Mouse (Mus musculus) yolk sac, embryonic 10.5 days (tissue): ENCODE results near the gene Rilp.

Source experiments
- DNase-seq: peaks from one replicate; pipeline ENCODE4 v3.0.0-alpha.2; 2017; ENCODE audit warnings: low spot score

Rilp gene

GRCm38 (mm10) chr11:75494296-75495049 is 15.4 kb upstream of the Rilp start:
- DNase-seq: peak; percentile 56

- no peak for DNase-seq
Observed at GRCm38 (mm10) chr11:75498126-75498525, 11.8 kb upstream of the Rilp start.

DNA sequence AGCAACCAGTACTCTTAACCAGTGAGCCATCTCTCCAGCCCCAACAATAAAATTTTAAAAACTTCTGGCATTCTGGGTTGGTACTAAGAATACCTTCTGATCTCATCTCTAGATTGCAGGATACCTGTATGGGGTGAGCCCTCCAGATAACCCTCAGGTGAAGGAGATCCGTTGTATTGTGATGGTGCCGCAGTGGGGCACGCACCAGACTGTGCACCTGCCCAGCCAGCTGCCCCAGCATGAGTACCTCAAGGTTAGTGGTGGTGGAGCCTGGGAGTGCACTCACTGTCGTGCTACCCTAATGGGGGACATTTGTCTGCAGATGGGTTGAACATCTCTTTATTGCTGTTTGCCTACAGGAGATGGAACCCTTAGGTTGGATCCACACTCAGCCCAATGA is 1.7 kb upstream of the Rilp start:
- DNase-seq: no peak

DNA sequence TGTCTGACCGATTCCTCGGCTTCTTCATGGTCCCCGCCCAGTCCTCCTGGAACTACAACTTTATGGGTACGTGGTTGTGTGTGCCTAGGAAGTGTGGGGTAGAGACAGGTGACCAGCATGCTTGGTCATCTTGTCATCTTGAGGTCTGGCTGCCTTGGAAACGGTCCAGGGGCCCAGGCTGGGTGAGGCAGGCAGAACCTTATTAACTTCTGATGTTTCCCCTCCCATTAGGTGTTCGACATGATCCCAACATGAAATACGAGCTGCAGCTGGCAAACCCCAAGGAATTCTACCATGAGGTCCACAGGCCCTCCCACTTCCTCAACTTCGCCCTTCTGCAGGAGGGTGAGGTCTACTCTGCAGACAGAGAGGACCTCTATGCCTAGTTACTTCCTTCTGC is 990 bp upstream of the Rilp start:
- no peak for DNase-seq

DNA sequence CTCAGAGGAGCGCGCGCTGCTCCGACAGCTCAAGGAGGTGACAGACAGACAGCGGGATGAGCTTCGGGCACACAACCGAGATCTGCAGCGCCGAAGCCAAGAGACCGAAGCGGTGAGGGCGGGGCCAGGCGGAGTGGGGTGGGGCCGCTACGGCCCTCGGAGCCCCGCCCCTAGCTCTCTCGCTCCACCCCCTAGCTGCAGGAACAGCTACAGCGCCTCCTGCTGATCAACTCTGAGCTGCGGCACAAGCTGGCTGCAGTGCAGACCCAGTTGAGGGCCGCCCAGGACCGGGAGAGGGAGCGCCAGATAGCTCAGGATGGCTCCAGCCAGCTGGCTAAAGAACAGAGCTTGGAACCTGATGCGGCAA is 716 bp downstream of the Rilp start:
- DNase-seq: peak; percentile 91

DNA sequence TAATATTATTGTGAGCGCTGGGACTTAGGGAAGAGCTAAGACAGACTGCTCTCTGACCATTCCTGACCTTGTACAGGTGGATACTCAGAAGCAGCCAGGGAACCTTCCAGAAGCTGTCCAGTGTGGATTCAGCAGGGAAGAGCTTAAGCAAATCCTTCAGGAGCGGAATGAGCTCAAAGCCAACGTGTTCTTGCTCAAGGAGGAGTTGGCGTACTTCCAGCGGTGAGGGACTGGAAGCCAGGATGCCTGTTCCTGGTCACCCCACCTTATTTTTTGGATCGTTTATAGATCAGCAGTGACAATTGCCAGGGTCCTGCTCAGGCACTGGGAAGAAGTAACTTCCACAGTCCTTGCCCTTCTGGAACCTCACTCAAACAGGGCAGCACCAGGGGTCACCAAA is 1.3 kb downstream of the Rilp start:
- no peak for DNase-seq

GRCm38 (mm10) chr11:75512301-75513018 is 2.6 kb downstream of the Rilp start:
- DNase-seq: no peak

GRCm38 (mm10) chr11:75513336-75513735 is 3.4 kb downstream of the Rilp start, which contains the start of gene Scarf1:
Scarf1 (plus strand) TSS chr11:75513540.
- DNase-seq: no peak

DNA sequence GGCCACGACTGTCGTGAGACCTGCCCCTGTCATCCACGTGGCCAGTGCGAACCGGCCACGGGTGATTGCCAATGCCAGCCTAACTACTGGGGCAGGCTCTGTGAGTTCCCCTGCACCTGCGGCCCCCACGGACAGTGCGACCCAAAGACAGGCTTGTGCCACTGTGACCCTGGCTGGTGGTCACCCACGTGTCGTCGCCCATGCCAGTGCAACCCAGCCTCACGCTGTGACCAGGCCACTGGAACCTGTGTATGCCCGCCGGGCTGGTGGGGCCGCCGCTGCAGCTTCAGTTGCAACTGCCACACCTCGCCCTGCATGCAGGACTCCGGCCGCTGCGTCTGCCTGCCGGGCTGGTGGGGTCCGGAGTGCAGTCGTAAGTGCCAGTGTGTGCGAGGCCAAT is 5.3 kb downstream of the Rilp start:
- no peak for DNase-seq

DNA sequence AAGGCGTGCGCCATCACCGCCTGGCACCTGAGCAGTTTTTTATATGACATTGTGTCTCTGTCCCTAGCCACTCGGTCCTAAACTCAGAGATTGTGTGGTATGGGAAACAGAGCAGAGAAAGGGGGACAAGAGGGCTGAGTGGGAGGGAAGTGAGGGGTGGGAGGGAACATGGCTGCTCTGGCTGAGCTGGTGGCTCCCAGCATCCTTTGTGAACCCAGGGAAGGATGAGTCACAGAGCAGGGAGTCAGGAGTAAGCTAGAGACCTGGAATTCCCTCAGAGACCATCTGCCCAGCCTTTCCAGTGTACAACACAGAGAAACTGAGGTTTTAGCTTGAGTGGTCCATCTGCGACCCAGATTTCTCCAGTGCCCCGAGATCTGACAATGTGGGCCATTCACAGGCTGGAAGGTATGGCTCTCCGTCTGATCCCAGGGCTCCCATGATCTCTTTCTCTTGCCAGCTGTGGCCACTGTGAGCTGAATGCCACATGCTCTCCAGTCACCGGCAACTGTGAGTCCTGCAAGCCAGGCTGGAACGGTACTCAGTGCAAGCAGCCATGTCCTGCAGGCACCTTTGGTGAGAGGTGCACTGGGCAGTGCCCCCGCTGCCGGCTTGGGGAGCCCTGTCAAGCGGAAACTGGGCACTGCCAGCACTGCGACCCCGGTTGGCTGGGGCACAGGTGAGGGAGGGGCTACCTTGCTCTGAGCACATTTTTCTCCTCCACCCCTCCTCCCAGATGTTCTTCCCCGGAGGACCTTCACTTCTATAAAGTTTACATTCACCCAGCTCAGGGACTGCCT is 10.1 kb downstream of the Rilp start:
- DNase-seq: no peak

DNA sequence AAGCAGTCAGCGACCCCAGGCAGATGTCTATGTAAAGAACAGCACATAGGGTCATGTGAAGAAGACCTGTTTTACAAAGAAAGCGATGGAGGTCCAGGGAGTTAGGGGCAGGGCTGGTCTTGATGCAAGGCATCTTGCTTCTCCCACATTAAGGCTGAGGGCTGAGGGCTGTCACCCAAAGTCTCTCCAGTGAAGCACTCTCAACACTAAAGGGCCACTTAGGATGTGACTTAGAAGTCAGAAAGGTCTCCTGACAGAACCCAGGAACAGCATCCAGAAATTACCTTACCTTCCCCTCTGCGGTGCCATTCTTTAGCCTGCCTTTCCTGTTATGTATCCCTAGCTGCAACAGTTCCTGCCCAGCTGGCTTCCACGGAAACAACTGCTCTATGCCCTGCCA is 11.7 kb downstream of the Rilp start:
- no peak for DNase-seq

GRCm38 (mm10) chr11:75522793-75523192 is 12.9 kb downstream of the Rilp start:
- no peak for DNase-seq

- DNase-seq: no peak
Observed at GRCm38 (mm10) chr11:75525531-75526125, 15.7 kb downstream of the Rilp start.

DNA sequence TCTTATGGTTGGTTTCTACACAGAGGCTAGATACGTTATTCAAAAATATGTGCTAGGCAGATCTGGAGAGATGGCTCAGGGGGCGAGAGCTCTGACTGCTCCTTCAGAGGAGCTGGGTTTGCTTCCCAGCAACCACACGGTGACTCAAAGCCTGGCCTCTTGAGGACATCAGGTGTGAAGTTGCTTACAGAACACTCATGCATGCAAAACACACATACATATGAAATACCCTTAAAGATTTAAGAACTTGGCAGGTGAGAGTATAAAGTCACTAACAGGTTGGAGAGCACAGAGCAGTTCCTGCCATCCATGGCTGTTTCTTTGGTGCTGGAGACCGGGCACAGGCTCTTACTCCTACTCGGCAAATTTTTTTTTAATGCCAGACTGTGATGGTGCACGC is 17.0 kb downstream of the Rilp start:
- DNase-seq: no peak

DNA sequence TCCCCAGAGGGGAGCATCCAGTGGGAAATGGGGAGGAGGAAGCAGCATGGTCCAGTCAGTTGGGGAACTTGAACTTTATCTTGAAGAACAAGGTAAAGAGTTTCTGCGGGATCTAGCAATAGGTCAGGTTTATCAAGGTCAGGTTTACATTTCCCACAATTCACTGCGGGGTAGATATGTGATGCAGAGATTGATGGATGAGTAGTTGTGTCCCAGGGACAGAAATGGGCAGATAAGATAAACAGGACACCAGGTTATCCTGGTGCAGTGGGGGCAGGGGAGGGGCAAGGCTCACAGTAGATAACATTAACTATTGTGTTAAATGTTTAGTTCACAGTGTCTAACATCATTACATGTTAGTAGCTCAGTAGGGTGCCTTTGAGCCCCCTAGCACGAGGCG is 19.9 kb downstream of the Rilp start:
- no peak for DNase-seq

DNA sequence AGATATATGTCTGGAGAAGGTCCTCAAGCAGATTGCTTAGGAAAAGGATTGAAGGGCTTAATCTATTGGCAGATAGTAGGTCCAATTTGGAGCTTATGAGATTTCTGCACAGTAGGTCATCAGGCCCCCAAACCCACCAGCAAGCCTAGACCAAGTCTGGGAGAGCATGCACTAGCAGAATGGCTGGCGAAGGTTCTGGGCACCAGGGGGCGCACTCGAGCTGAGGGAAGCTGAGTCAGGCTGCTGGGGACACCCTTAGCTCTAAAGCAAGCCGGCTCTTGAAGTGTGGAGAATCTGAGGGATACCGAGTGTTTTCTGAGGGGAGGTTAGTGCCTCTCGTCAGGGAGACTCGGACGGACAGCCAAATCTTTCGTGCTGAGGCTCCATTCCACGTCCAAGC is 20.4 kb downstream of the Rilp start:
- peak; percentile 90 for DNase-seq

- no peak for DNase-seq
Observed at GRCm38 (mm10) chr11:75530845-75531373, 21.0 kb downstream of the Rilp start.

GRCm38 (mm10) chr11:75531469-75532242 is 21.8 kb downstream of the Rilp start, which contains the start of gene Slc43a2:
Slc43a2 (plus strand) TSS chr11:75531694.
- peak; percentile 98 for DNase-seq

DNA sequence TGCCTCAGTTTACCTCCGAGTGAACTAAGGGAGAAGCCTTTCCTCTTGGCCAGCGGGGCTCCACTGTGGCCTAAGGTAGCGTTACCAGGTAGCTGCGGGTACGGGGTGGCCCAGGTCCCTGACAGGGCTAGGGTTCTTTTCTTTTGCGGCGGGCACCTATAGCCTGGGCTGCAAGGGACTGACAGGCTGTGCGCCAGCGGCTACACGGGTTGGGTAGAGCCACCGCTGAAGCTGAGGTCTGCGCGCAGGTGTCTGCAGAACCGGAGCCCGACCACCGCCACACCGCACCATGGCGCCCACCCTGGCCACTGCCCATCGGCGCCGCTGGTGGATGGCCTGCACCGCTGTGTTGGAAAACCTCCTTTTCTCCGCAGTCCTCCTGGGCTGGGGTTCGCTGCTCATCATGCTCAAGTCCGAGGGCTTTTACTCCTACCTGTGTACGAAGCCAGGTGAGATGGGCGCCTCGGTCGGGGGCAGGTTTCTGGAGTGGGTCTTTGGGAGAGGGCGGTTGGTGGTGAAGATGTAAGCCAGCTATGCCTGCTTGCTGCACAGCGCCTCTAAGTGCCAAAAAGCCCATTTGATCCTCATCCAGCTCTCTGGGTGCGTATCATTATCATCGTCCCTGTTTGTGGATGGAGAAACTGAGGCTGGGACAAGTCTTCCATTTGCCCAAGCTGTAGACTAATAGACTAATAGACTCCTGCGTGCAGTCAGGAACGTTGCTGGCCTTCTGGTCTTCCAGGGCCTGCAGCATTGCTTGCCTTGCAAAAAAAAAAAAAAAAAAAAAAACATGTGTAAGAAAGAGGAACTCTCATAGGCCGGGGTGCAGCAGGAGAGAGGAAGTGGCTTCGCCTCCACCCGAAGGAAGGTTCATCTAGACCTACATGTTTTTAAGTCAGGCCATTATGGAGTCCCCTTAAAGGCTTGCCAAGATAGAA is 22.7 kb downstream of the Rilp start:
- DNase-seq: no peak
